In genomic region chr5:53279216-53279813, GRCm38 (mm10) we compare ENCODE assay signal across 19 mouse cellular contexts.
"Had no signal": no experiment of that assay in that cellular context is flagged by ENCODE, and none has a peak within 500 bp of the region (broad histone marks: within the 10 kb centered on the region; RNA-seq: fewer than 3 reads in every experiment).

No protein-coding gene starts in this region.

- H3K4me3 ChIP-seq: limb, embryonic 10.5 days; limb, embryonic 13.5 days; liver, embryonic 13.5 days had no signal

- H3K9me3 ChIP-seq: limb, embryonic 10.5 days; limb, embryonic 13.5 days; liver, embryonic 13.5 days had no signal

- H3K4me1 ChIP-seq: liver, embryonic 13.5 days had no signal

- H3K9ac ChIP-seq: limb, embryonic 13.5 days; liver, embryonic 13.5 days; lung, embryonic 14.5 days had no signal

- ATAC-seq: intestine, embryonic 16.5 days; lung, postnatal 0 days had no signal

- DNase-seq: kidney, adult 18-20 months; kidney, adult 9 months; kidney, postnatal 14 days; kidney, postnatal 4 days; liver; liver, embryonic 13.5 days; lung, embryonic 14.5 days; midbrain, embryonic 14.5 days; right cerebral cortex, postnatal 4 days; thymus, adult 2 months; thymus, postnatal 14 days; thymus, postnatal 4 days had no signal

- H3K4me2 ChIP-seq: limb, embryonic 13.5 days; liver, embryonic 13.5 days; lung, embryonic 14.5 days; midbrain, embryonic 11.5 days had no signal

- H3K27me3 ChIP-seq: limb, embryonic 13.5 days; liver, embryonic 13.5 days had no signal

- H3K27ac ChIP-seq: limb, embryonic 10.5 days; limb, embryonic 13.5 days; liver, embryonic 13.5 days; macrophage; stomach, postnatal 0 days had no signal
